Comparison of ENCODE assay signal across 8 mouse cellular contexts in genomic region chr14:68735756-68736155, GRCm38 (mm10).
DNase-seq lines count a peak whose midpoint lies in the region; ATAC-seq and TF ChIP-seq lines count a peak whose summit lies in the region.
"Not testable (repeated sequence)": the region's sequence is repeated elsewhere in the genome, so short reads cannot be mapped to it uniquely, and the experiment has no call there.

No protein-coding gene starts in this region.

- H3K27me3 ChIP-seq in kidney, postnatal 0 days (ENCODE audit: insufficient read depth, low read length); stomach, postnatal 0 days (ENCODE audit: control insufficient read depth, insufficient read depth, low read length): not testable (repeated sequence)

- peak; percentile 84 for DNase-seq in A20 (ENCODE audit: low read depth, low spot score)
- DNase-seq in adrenal gland, postnatal 4 days (ENCODE audit: low spot score in 2 of 2) = peak; percentile 3 to 35
- peak; percentile 65 for DNase-seq in embryo, embryonic 11.5 days (ENCODE audit: low read depth, low spot score)
- peak; percentile 10 for DNase-seq in gonadal fat pad, adult 2 months (ENCODE audit: low read depth)
- DNase-seq in kidney, postnatal 0 days (ENCODE audit: low spot score) = peak; percentile 91
- DNase-seq in left cerebral cortex, postnatal 4 days = peak; percentile 80
- peak; percentile 9 for DNase-seq in naive thymus-derived CD4-positive, alpha-beta T cell, adult 2 months (ENCODE audit: low read depth)
- DNase-seq in stomach, postnatal 0 days (ENCODE audit: low spot score) = peak; percentile 68

- H3K27ac ChIP-seq in kidney, postnatal 0 days; stomach, postnatal 0 days (replicated peaks): not testable (repeated sequence)

- ATAC-seq in kidney, postnatal 0 days (replicated peaks; ENCODE audit: low FRiP score, low read depth); stomach, postnatal 0 days (ENCODE audit: low FRiP score, low TSS enrichment): not testable (repeated sequence)

- not testable (repeated sequence) for H3K4me1 ChIP-seq in kidney, postnatal 0 days (replicated peaks; ENCODE audit: insufficient read depth, low read length); stomach, postnatal 0 days (replicated peaks; ENCODE audit: control insufficient read depth, insufficient read depth)

- not testable (repeated sequence) for H3K4me2 ChIP-seq in kidney, postnatal 0 days (ENCODE audit: low read length); stomach, postnatal 0 days (replicated peaks; ENCODE audit: low read depth)

- not testable (repeated sequence) for H3K4me3 ChIP-seq in kidney, postnatal 0 days (replicated peaks; ENCODE audit: low read depth, low read length); stomach, postnatal 0 days (ENCODE audit: low read depth, low read length)

- H3K9ac ChIP-seq in kidney, postnatal 0 days (ENCODE audit: low read depth, low read length); stomach, postnatal 0 days (ENCODE audit: low read length): not testable (repeated sequence)

- not testable (repeated sequence) for TF ChIP-seq EP300 in stomach, postnatal 0 days (optimal IDR thresholded peaks at IDR 0.05)

- not testable (repeated sequence) for H3K9me3 ChIP-seq in kidney, postnatal 0 days (replicated peaks; ENCODE audit: low read length); stomach, postnatal 0 days (ENCODE audit: control insufficient read depth, low read length)

- not testable (repeated sequence) for H3K36me3 ChIP-seq in kidney, postnatal 0 days (ENCODE audit: insufficient read depth, low read length); stomach, postnatal 0 days (ENCODE audit: control insufficient read depth, insufficient read depth, low read length)

- intact Hi-C loops in left cerebral cortex, postnatal 4 days (cut with DNase I) = loop anchor here (5.0 kb wide), 2 partner anchors 287 to 407 kb away; no protein-coding TSS in a partner anchor

- 36% methylated on average over 2 of the region's 2 CpGs for WGBS in kidney, postnatal 0 days
- 34% methylated on average over 2 of the region's 2 CpGs for WGBS in stomach, postnatal 0 days

- TF ChIP-seq CTCF in kidney, postnatal 0 days (IDR thresholded peaks at IDR 0.05; ENCODE audit: low read depth) = peak; percentile 79
- TF ChIP-seq CTCF in stomach, postnatal 0 days (IDR thresholded peaks at IDR 0.05; ENCODE audit: low read depth) = peak; percentile 83

Comparison
In these comparisons a context has a peak if more than half of its experiments do, and no peak if none do; other contexts are left out.
1. DNase-seq: peak in every context shown above with its lines; median percentile 91 in kidney, postnatal 0 days; 84 in A20; 80 in left cerebral cortex, postnatal 4 days; 68 in stomach, postnatal 0 days; 65 in embryo, embryonic 11.5 days; 19 in adrenal gland, postnatal 4 days; 10 in gonadal fat pad, adult 2 months; 9 in naive thymus-derived CD4-positive, alpha-beta T cell, adult 2 months.